Mouse (Mus musculus) CH12.LX (cell line): ENCODE data around the gene Gfy. TPM values are rescaled to one million over a fixed set of nuclear protein-coding genes. Genes with fewer than 3 reads are reported as not detected.

Experiments
- DNase-seq: peaks from one replicate; pipeline ENCODE4 v3.0.0-alpha.2; 2013; ENCODE audit errors: extremely low read depth
- H3K27ac ChIP-seq: 2 replicates; pipeline ENCODE4 v1.5.1; 2012; ENCODE audit warnings: low read depth, mild to moderate bottlenecking, control low read depth, moderate library complexity; ENCODE audit not compliant: insufficient read depth
- H3K27me3 ChIP-seq: replicated peaks from 2 replicates; pipeline ENCODE3; 2012; ENCODE audit warnings: inconsistent platforms
- H3K36me3 ChIP-seq, 2 experiments: replicated peaks in 1 of 2; 2 replicates each; pipeline versions ENCODE3 to v1.6.1; 2012; ENCODE audit warnings: inconsistent platforms in 1 of 2, low read length in 1 of 2, mild to moderate bottlenecking in 1 of 2, mixed read lengths in 1 of 2, moderate library complexity in 1 of 2; ENCODE audit not compliant: control insufficient read depth in 1 of 2, insufficient read depth in 1 of 2
- H3K4me1 ChIP-seq, 2 experiments: 2 replicates each; pipeline ENCODE4 v1.6.1; 2012; ENCODE audit warnings: inconsistent platforms in 1 of 2, moderate library complexity in 1 of 2; ENCODE audit not compliant: insufficient read depth in 2 of 2, control insufficient read depth in 1 of 2
- H3K4me2 ChIP-seq: 2 replicates; pipeline ENCODE4 v1.6.1; 2012; ENCODE audit warnings: low read depth, mild to moderate bottlenecking, control low read depth; ENCODE audit not compliant: poor library complexity, insufficient read depth, severe bottlenecking
- H3K4me3 ChIP-seq, 3 experiments: fragments of 150-350 bp in 1 of 3; sonication (generic) in 1 of 3; replicated peaks in 1 of 3; 2 replicates each; pipeline versions ENCODE3 to v1.5.1; 2011 to 2012; ENCODE audit warnings: low read depth in 2 of 3, low read length in 2 of 3, mild to moderate bottlenecking in 2 of 3, moderate library complexity in 2 of 3, control low read depth in 1 of 3, improper control_type of control experiment in 1 of 3, inconsistent platforms in 1 of 3, mixed read lengths in 1 of 3; ENCODE audit not compliant: poor library complexity in 1 of 3
- H3K79me2 ChIP-seq: replicated peaks from 2 replicates; pipeline ENCODE4 v1.6.1; 2012; ENCODE audit warnings: mild to moderate bottlenecking, moderate library complexity; ENCODE audit not compliant: control insufficient read depth, poor library complexity, insufficient read depth, severe bottlenecking; ENCODE audit errors: extremely low read depth
- H3K9ac ChIP-seq: 2 replicates; pipeline ENCODE4 v1.6.1; 2012; ENCODE audit warnings: low read depth, mild to moderate bottlenecking, control low read depth, moderate library complexity; ENCODE audit not compliant: insufficient read depth
- H3K9me3 ChIP-seq: replicated peaks from 2 replicates; pipeline ENCODE3; 2012; ENCODE audit warnings: low read length, inconsistent platforms, mixed read lengths
- BHLHE40 ChIP-seq: IDR thresholded peaks from 2 replicates; pipeline ENCODE4 v1.6.1; 2011; ENCODE audit warnings: mild to moderate bottlenecking, low read depth, low read length, improper control_type of control experiment
- ELF1 ChIP-seq: IDR thresholded peaks from 2 replicates; pipeline ENCODE4 v1.6.1; 2014; ENCODE audit warnings: low read depth, mild to moderate bottlenecking, inconsistent platforms, low read length, improper control_type of control experiment
- GABPA ChIP-seq: IDR thresholded peaks from 2 replicates; pipeline ENCODE4 v1.6.1; 2012; ENCODE audit warnings: low read depth, low read length, improper control_type of control experiment, inconsistent platforms; ENCODE audit not compliant: insufficient replicate concordance
- IRF4 ChIP-seq: IDR thresholded peaks from 2 replicates; pipeline ENCODE4 v1.6.1; 2014; ENCODE audit warnings: low read depth, mild to moderate bottlenecking, inconsistent platforms, low read length, improper control_type of control experiment
- KAT2A ChIP-seq: IDR thresholded peaks from 2 replicates; pipeline ENCODE4 v1.6.1; 2012; ENCODE audit warnings: low read length, improper control_type of control experiment, inconsistent platforms; ENCODE audit not compliant: insufficient replicate concordance
- MAFK ChIP-seq: IDR thresholded peaks from 2 replicates; pipeline ENCODE4 v1.6.1; 2011; ENCODE audit warnings: low read length, improper control_type of control experiment; ENCODE audit not compliant: insufficient replicate concordance
- MAX ChIP-seq: IDR thresholded peaks from 2 replicates; pipeline ENCODE4 v1.6.1; 2011; ENCODE audit warnings: low read length, improper control_type of control experiment
- MXI1 ChIP-seq: IDR thresholded peaks from 2 replicates; pipeline ENCODE4 v1.6.1; 2011; ENCODE audit warnings: mild to moderate bottlenecking, low read depth, low read length, improper control_type of control experiment
- NELFE ChIP-seq: IDR thresholded peaks from 2 replicates; pipeline ENCODE4 v1.6.1; 2011; ENCODE audit warnings: low read depth, low read length, improper control_type of control experiment
- PAX5 ChIP-seq: IDR thresholded peaks from 2 replicates; pipeline ENCODE4 v1.6.1; 2012; ENCODE audit warnings: low read length, inconsistent platforms, mixed read lengths
- TBP ChIP-seq: conservative IDR thresholded peaks from 2 replicates; pipeline ENCODE4 v1.6.1; 2011; ENCODE audit warnings: low read depth, low read length, improper control_type of control experiment
- UBTF ChIP-seq: IDR thresholded peaks from 2 replicates; pipeline ENCODE4 v1.6.1; 2012; ENCODE audit warnings: low read depth, mild to moderate bottlenecking, inconsistent platforms, low read length, improper control_type of control experiment, moderate library complexity
- USF1 ChIP-seq: IDR thresholded peaks from 2 replicates; pipeline ENCODE4 v1.6.1; 2014; ENCODE audit warnings: low read depth, mild to moderate bottlenecking, inconsistent platforms, low read length, improper control_type of control experiment
- ZC3H11A ChIP-seq: IDR thresholded peaks from 2 replicates; pipeline ENCODE4 v1.6.1; 2012; ENCODE audit warnings: low read depth, mild to moderate bottlenecking, inconsistent platforms, low read length, improper control_type of control experiment
- ZKSCAN1 ChIP-seq: IDR thresholded peaks from 2 replicates; pipeline ENCODE4 v1.6.1; 2012; ENCODE audit warnings: low read depth, inconsistent platforms, low read length, improper control_type of control experiment, borderline replicate concordance
- dilution Hi-C: fragments of 300-500 bp; cut with MboI; formaldehyde crosslinking; loops from 2 replicates; pipeline ENCODE4 v1.14.3; 2020; ENCODE audit warnings: low sequenced_read_pairs; ENCODE audit not compliant: extremely low pct_unique_long_range_greater_than_20kb, extremely low pct_ligation_motif_present
- in situ Hi-C: fragments of 300-500 bp; cut with MboI; formaldehyde crosslinking; loops from 3 replicates; pipeline ENCODE4 v1.14.3; 2019; ENCODE audit warnings: low sequenced_read_pairs, low pct_ligation_motif_present, low pct_unique_long_range_greater_than_20kb, mixed read lengths
- polyA plus RNA-seq: library from polyadenylated mRNA; unstranded; fragments of >175 nt; gene quantifications from 2 replicates; pipeline ENCODE4 v1.2.1, GENCODE M21; 2012; ENCODE audit warnings: low read depth; ENCODE audit not compliant: insufficient read length
- total RNA-seq, 2 experiments: library from RNA; depleted of rRNA; stranded (reverse); fragments of 300-350 nt in 1 of 2; fragments of >200 nt in 1 of 2; gene quantifications; 2 replicates each; pipeline ENCODE4 v1.2.3; 2012 to 2014

Gene Gfy
- total and polyA plus RNA-seq, 3 experiments: not detected

DNA sequence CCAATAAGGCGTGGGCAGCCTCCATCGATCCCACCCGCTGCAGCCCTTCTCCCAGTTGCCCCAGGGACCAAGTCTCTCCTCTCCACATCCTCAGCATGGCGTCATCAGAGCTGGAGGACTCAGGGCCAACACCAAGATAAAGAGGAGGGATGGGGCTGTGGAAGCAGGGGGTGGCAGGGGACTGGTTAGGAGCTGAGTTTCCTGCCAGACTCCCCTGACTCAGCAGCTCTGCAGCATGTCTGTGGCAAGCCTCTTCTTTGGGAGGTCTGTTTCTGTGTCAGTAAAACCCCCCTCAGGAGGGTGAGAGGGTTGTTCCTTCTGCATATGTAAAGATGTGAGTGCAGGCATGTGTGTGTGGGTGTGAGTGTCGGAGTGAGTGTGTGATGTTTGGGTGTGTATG lies 17.6 kb upstream of the Gfy start:
- H3K4me1 ChIP-seq: peaks cover 0 to 18% of the 10 kb centered on the region in 2 experiments; a peak in 2 of 4 replicates
- H3K79me2 ChIP-seq: no peaks in the 10 kb centered on the region
- no peak overlapping the region for H3K9ac ChIP-seq
- H3K9me3 ChIP-seq: no peaks in the 10 kb centered on the region
- dilution Hi-C loops: no loop called here
- in situ Hi-C loops: no loop called here
- H3K27ac ChIP-seq: no peak overlapping the region
- no peak overlapping the region for H3K4me2 ChIP-seq
- no peaks in the 10 kb centered on the region for H3K36me3 ChIP-seq
- TF ChIP-seq TBP: no peak
- no peak for TF ChIP-seq BHLHE40
- TF ChIP-seq KAT2A: no peak
- no peak for TF ChIP-seq PAX5
- TF ChIP-seq USF1: no peak
- TF ChIP-seq, all 38 proteins: peak for 0
- no peak overlapping the region for H3K4me3 ChIP-seq
- no peak for DNase-seq
- peaks cover 65% of the 10 kb centered on the region for H3K27me3 ChIP-seq

DNA sequence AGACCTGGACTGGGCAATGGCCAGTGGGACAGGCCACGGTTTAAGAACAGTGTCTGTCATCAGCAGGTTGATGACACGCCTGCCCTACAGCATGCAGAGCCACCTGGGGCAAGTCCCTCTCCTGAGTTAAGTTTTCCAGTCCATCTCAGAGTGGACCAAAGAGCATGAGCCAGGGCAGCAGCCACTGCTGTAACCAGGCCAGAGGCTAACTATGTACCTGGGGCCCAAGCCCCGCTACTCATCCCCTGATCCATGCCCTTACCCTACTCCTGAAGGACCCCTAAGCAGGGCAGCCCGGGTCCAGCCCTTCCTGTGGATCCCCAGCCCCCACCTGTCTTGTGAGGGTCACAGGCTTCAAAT lies 16.8 kb upstream of the Gfy start:
- dilution Hi-C loops: no loop called here
- Histone ChIP-seq H3K36me3 (no peaks in the 10 kb centered on the region), H3K9ac (no peak overlapping the region), H3K27me3 (peaks cover 70% of the 10 kb centered on the region), H3K4me1 (peaks cover 0 to 22% of the 10 kb centered on the region in 2 experiments; a peak in 2 of 4 replicates), H3K4me2 (no peak overlapping the region), H3K79me2 (no peaks in the 10 kb centered on the region), H3K27ac (no peak overlapping the region), H3K4me3 (no peak overlapping the region), H3K9me3 (no peaks in the 10 kb centered on the region)
- TF ChIP-seq MAX: no peak
- TF ChIP-seq ZKSCAN1: no peak
- TF ChIP-seq NELFE: no peak
- TF ChIP-seq UBTF: no peak
- TF ChIP-seq ELF1: no peak
- no peak for TF ChIP-seq USF1
- TF ChIP-seq MAFK: no peak
- no peak for TF ChIP-seq ZC3H11A
- no peak for TF ChIP-seq MXI1
- TF ChIP-seq IRF4: no peak
- TF ChIP-seq GABPA: no peak
- no peak for TF ChIP-seq BHLHE40
- no peak for DNase-seq
- in situ Hi-C loops: no loop called here
